Mouse (Mus musculus) stomach, postnatal 0 days (tissue): ENCODE measurements around the gene Itga6. TPM values are rescaled to one million over a fixed set of nuclear protein-coding genes. Genes with fewer than 3 reads are reported as not detected.

Experiments used
- ATAC-seq: fragments of 200-750 bp; cut with Nextera tagmentation; 2 replicates; pipeline ENCODE4 v1.8.0; 2017; ENCODE audit not compliant: low FRiP score, low TSS enrichment
- DNase-seq: peaks from one replicate; pipeline ENCODE4 v3.0.0-alpha.2; 2016; ENCODE audit warnings: low spot score
- H3K27ac ChIP-seq: fragments of 300-500 bp; sonication (generic); replicated peaks from 2 replicates; pipeline ENCODE4 v1.5.1; 2014; ENCODE audit warnings: mild to moderate bottlenecking, control low read depth
- H3K27me3 ChIP-seq: fragments of 300-500 bp; sonication (generic); 2 replicates; pipeline ENCODE4 v1.6.1; 2014; ENCODE audit warnings: low read length; ENCODE audit not compliant: control insufficient read depth, insufficient read depth
- H3K36me3 ChIP-seq: fragments of 300-500 bp; sonication (generic); 2 replicates; pipeline ENCODE4 v1.6.1; 2014; ENCODE audit warnings: low read length, mixed read lengths; ENCODE audit not compliant: control insufficient read depth, insufficient read depth
- H3K4me1 ChIP-seq: fragments of 300-500 bp; sonication (generic); replicated peaks from 2 replicates; pipeline ENCODE4 v1.6.1; 2014; ENCODE audit warnings: antibody characterized with exemption; ENCODE audit not compliant: control insufficient read depth, insufficient read depth
- H3K4me2 ChIP-seq: fragments of 300-500 bp; sonication (generic); replicated peaks from 2 replicates; pipeline ENCODE4 v1.6.1; 2014; ENCODE audit warnings: low read depth, mild to moderate bottlenecking, control low read depth, moderate library complexity
- H3K4me3 ChIP-seq: fragments of 300-500 bp; sonication (generic); 2 replicates; pipeline ENCODE4 v1.5.1; 2014; ENCODE audit warnings: low read depth, low read length, control low read depth
- H3K9ac ChIP-seq: fragments of 300-500 bp; sonication (generic); 2 replicates; pipeline ENCODE4 v1.6.1; 2014; ENCODE audit warnings: mild to moderate bottlenecking, low read length, control low read depth, mixed read lengths
- H3K9me3 ChIP-seq: fragments of 300-500 bp; sonication (generic); 2 replicates; pipeline ENCODE4 v1.6.1; 2016; ENCODE audit warnings: low read length; ENCODE audit not compliant: control insufficient read depth
- CTCF ChIP-seq: IDR thresholded peaks from 2 replicates; pipeline ENCODE4 v1.5.1; 2016; ENCODE audit warnings: antibody characterized with exemption, low read depth, mild to moderate bottlenecking, moderate library complexity
- EP300 ChIP-seq: optimal IDR thresholded peaks from 2 replicates; pipeline ENCODE3; 2016; ENCODE audit warnings: antibody characterized with exemption
- WGBS: fragments of 180-500 bp; shearing (Covaris S2); extraction: QIAGEN DNeasy Blood & Tissue Kit; methylation state at CpG from one replicate; pipeline ENCODE4 v1.1.7; 2014; 5-methylcytosine and 5-hydroxymethylcytosine counted together
- polyA plus RNA-seq: library from polyadenylated mRNA; unstranded; fragments of >200 nt; fragmentation: Nextera tagmentation; extraction: Ambion mirVana; gene quantifications from 2 replicates; pipeline ENCODE4 v1.2.1, GENCODE M21; 2015

Itga6 gene
- polyA plus RNA-seq, 1 experiment from 2014 or later: 51.9 TPM

- ATAC-seq (no peak), DNase-seq (no peak)
- Histone ChIP-seq H3K27me3 (no peaks in the 10 kb centered on the region), H3K4me2 (no peak overlapping the region), H3K27ac (no peak overlapping the region), H3K9me3 (no peaks in the 10 kb centered on the region), H3K4me1 (no peaks in the 10 kb centered on the region), H3K36me3 (no peaks in the 10 kb centered on the region), H3K4me3 (no peak overlapping the region), H3K9ac (no peak overlapping the region)
- WGBS: 75% methylated on average over 2 of the region's 2 CpGs
- TF ChIP-seq CTCF (no peak), EP300 (no peak)
These were observed 7.0 kb downstream of the Itga6 start for GRCm38 (mm10) chr2:71752383-71752782.

GRCm38 (mm10) chr2:71753161-71753560 is 7.7 kb downstream of the Itga6 start:
- no peaks in the 10 kb centered on the region for H3K4me1 ChIP-seq
- H3K9me3 ChIP-seq: no peaks in the 10 kb centered on the region
- no peak overlapping the region for H3K9ac ChIP-seq
- WGBS: 76% methylated on average over 4 of the region's 4 CpGs
- no peaks in the 10 kb centered on the region for H3K36me3 ChIP-seq
- TF ChIP-seq CTCF (no peak), EP300 (no peak)
- no peak overlapping the region for H3K4me2 ChIP-seq
- no peak for ATAC-seq
- H3K4me3 ChIP-seq: no peak overlapping the region
- DNase-seq: no peak
- H3K27me3 ChIP-seq: no peaks in the 10 kb centered on the region
- no peak overlapping the region for H3K27ac ChIP-seq

- H3K4me1 ChIP-seq: peaks cover 3% of the 10 kb centered on the region; the same call in 1 of the 2 replicates
- WGBS: 89% methylated on average over 4 of the region's 4 CpGs
These were observed 10.3 kb downstream of the Itga6 start for GRCm38 (mm10) chr2:71755748-71756147.

DNA sequence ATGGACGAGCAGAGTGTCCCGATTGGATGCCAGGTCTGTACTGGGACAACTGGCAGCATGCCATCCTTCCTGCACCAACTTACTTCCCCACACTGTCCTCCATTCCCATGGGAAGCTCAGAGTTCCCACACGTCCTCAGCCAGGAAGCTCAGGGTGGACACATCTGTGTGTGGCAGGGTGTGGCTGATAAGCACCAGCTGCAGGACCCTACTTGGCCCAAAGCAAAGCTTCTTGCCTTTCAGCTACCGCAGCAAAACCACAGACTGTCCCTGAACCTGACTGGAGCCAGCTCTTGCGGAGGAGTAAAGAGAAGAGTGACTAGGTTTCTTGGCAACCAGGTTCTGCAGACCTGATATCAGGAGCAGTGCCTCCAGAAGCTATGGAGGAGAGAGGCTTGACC is 11.7 kb downstream of the Itga6 start:
- Histone ChIP-seq H3K4me2 (no peak overlapping the region), H3K4me3 (no peak overlapping the region), H3K27ac (no peak overlapping the region), H3K9me3 (no peaks in the 10 kb centered on the region), H3K9ac (no peak overlapping the region), H3K27me3 (no peaks in the 10 kb centered on the region), H3K4me1 (peaks cover 3% of the 10 kb centered on the region; the same call in 1 of the 2 replicates), H3K36me3 (no peaks in the 10 kb centered on the region)
- no peak for DNase-seq
- TF ChIP-seq CTCF (no peak), EP300 (no peak)
- ATAC-seq: peak; percentile 51; the same call in 1 of the 2 replicates
- WGBS: 41% methylated on average over 5 of the region's 5 CpGs

More at GRCm38 (mm10) chr2:71755748-71756147, 10.3 kb downstream of the Itga6 start:
- Histone ChIP-seq H3K4me3 (no peak overlapping the region), H3K4me2 (no peak overlapping the region), H3K27ac (no peak overlapping the region), H3K9ac (no peak overlapping the region), H3K9me3 (no peaks in the 10 kb centered on the region), H3K36me3 (no peaks in the 10 kb centered on the region), H3K27me3 (no peaks in the 10 kb centered on the region)
- ATAC-seq (no peak), DNase-seq (no peak)
- TF ChIP-seq EP300 (no peak), CTCF (no peak)

DNA sequence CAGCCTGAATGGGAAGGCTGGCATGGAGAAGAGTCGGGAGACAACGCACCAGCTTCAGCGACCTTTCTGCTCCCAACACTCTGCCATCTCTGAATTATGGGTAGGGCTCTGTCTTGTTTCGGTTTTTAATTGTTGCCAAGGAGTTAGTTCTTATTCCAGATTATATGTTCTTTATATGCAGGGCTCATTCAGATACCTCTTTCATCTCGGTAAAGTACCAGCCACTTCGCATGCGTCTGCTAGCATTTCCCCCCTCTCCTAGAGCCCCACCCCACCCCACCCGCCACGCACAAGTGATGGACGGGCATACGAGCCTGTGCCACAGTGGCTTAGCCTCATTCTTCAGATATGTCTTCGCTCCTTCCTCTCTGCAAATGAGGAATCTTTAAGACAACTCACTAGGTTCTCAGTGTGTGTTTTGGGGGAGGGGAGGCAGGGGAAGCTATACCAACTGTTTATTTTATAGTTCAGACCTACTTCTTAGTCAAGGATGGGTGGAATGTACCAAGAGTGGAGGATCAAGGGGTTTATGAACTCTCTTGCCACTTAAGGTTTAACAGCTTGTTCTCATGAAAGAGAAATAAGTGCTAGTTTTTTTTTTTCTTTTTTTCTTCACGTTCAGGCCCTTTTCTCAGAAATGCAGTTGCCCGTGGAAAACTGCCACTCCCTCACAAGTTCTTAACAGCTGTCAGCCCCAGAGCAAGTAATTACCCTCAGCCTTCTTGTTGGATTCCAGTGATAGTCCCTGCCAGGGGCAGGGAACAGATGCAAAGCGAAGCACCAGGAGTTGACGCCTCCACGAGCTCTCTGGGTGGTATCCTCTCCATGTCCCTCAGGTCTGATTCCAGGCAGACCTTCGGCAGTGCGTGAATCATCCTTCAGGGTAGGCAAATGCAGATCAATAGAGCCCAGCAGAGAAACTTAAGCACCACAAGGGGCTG is 13.4 kb downstream of the Itga6 start:
- no peak for DNase-seq
- no peaks in the 10 kb centered on the region for H3K36me3 ChIP-seq
- H3K4me2 ChIP-seq: no peak overlapping the region
- no peak overlapping the region for H3K9ac ChIP-seq
- H3K27me3 ChIP-seq: no peaks in the 10 kb centered on the region
- H3K9me3 ChIP-seq: no peaks in the 10 kb centered on the region
- WGBS: 28% methylated on average over 19 of the region's 19 CpGs
- H3K4me3 ChIP-seq: no peak overlapping the region
- no peak for TF ChIP-seq CTCF
- TF ChIP-seq EP300: no peak
- no peak for ATAC-seq
- H3K4me1 ChIP-seq: peaks cover 3% of the 10 kb centered on the region; the same call in 1 of the 2 replicates
- H3K27ac ChIP-seq: no peak overlapping the region; the same call in 1 of the 2 replicates

DNA sequence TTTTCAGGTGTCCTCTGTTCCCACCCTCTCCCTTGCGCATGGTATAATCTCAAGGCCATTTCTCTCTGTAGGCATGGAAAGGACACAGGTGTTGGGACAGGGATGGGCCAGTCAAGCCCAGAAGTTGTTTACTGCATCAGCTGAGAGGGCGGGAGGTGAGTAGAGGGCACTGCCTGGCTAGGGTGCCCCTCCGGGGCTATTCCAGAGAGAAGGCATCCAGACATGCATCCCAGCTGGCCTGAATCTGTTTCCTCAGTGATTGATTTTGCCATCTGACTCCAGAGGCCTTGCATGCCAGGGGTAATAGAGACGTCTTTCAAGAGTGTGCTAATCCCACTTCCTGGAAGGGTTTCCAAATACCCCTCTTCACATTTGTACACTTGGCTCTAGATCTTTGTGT is 14.7 kb downstream of the Itga6 start:
- H3K36me3 ChIP-seq: no peaks in the 10 kb centered on the region
- no peak for TF ChIP-seq CTCF
- no peak for TF ChIP-seq EP300
- peaks cover 3% of the 10 kb centered on the region; the same call in 1 of the 2 replicates for H3K4me1 ChIP-seq
- no peak overlapping the region for H3K4me2 ChIP-seq
- no peaks in the 10 kb centered on the region for H3K27me3 ChIP-seq
- no peak overlapping the region for H3K9ac ChIP-seq
- no peak overlapping the region for H3K4me3 ChIP-seq
- no peaks in the 10 kb centered on the region for H3K9me3 ChIP-seq
- ATAC-seq (no peak), DNase-seq (no peak)
- no peak overlapping the region for H3K27ac ChIP-seq
- WGBS: 69% methylated on average over 4 of the region's 4 CpGs
